Mouse (Mus musculus) cerebellum, adult 8-10 months (tissue): ENCODE results near the gene Tmem236.
"Not testable (repeated sequence)": the region's sequence is repeated elsewhere in the genome, so short reads cannot be mapped to it uniquely, and the experiment has no call there.

Experiments used
- DNase-seq: peaks from one replicate; pipeline ENCODE4 v3.0.0; 2022

Tmem236 gene

DNA sequence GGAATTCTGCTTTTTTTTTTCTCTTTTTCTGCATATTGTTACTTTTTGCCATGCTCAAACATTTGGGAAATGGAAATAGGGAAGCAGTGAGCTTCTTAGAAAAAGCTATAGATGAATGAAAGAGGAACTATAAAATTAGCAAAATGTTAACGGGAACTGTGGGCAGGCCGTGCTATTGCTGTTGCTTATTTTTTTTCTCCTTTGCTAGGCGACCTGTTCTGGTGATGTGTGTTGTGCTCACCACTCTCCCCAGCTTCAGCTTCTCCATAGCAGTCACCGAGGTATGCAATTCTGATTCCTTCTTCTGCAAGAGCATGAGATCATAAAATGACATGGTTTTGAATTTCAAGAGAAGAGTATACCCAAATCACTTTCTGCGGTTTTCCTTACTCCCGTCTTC is 17.7 kb downstream of the Tmem236 start:
- DNase-seq, result no peak

DNA sequence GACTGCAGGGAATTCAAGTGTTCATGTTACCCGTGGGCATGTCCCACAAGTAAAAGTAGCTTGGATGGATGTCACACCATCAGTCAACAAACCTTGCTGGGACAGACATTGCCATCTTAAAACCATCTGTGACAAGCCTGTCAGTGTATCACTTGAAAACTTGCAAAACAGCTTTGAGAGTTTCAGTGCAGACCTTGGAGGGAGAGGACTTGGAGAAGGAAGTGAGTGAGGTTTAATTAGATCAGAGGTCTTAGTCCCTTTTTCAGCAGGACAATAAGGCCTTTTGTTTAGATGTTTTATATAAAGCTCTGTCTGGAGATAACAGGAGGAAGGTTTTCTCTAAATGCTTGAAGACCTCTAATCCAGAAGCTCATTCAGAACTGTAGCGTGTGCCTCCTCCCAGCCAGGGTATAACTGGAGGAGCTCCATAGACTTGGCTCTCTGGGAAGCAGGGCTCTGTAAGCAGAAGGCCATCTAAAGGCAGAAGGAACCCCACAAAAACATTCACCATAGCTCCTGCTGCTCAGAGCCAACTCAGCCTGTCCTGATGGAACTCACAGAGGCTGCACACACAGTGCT is 24.1 kb downstream of the Tmem236 start:
- DNase-seq, result not testable (repeated sequence)

DNA sequence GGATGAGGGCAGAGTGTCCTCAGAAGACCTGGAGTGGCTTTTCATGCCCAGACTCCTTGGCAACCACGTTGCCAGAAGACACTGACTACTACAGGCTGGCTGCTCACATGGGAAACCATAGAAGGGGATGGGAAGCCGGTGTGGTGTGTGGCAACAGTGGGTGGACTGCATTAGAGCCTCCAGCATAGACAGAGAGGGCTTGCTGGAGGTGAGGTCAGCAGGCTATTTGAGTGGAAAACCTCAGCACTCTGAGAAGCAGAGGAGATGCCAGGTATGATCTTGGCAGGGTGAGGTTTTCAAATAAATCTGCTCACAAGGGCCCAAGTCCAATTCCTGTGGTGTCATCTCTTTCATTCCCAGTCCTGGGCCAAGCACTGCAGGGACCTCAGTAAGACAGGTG is 25.3 kb downstream of the Tmem236 start:
- peak; percentile 53 for DNase-seq

DNA sequence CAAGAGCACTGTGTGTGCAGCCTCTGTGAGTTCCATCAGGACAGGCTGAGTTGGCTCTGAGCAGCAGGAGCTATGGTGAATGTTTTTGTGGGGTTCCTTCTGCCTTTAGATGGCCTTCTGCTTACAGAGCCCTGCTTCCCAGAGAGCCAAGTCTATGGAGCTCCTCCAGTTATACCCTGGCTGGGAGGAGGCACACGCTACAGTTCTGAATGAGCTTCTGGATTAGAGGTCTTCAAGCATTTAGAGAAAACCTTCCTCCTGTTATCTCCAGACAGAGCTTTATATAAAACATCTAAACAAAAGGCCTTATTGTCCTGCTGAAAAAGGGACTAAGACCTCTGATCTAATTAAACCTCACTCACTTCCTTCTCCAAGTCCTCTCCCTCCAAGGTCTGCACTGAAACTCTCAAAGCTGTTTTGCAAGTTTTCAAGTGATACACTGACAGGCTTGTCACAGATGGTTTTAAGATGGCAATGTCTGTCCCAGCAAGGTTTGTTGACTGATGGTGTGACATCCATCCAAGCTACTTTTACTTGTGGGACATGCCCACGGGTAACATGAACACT is 26.6 kb downstream of the Tmem236 start:
- DNase-seq, result not testable (repeated sequence)

DNA sequence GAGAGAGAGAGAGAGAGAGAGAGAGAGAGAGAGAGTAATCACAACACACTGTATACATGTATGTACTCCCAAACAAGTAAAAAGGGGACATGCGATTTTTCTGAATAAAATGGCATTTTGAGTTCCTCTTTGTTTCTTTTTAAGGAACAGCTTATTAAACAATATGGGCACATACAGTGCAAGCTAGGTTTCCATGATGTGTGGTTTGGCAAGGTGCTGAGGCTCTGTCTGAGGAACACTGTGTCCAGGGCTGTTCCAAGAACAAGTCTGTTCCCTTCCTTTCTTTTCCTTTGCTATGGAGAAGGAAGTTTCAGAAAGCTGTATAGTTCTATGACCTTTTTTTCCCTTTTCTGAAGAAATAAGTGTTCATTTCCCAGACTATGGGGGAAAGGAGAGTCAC is 30.0 kb downstream of the Tmem236 start:
- no peak for DNase-seq

DNA sequence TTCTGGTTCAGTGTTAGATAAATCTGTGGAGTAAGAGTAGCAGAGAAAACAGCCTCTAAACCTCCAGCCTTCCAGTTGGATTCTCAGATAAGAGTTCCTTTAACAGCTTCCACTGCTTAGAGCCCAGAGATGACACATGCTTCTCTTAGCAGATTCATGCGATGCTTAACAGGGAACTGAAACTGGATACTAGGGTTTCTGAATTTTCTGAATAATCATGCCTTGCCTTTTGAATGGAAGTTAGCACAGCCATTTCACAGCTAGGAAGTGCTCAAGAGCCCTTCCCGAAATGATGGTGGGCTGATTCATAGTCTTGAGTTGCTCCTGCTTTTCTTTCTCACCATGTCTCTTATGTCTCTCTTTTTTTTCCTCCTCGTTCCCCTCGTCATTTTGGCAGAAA is 32.5 kb downstream of the Tmem236 start:
- DNase-seq, result no peak

DNA sequence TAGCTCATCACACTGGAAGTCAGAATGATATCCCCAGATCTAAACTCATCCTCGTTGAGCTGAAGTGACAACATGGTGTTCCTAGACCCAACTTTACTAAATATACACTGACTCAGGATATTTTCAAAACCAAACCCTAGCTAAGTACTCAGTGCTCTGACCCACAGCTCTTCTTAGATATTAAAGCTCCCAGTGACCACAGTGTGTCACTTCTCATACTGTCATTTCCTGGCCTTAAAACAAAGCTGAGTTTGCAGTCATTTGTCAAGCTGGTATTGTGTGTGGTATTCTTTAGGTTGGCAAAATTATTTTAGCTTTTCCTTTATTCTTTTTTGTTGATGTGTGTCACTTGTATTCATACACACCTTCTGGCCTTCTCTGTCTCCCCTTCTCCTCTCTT is 36.4 kb downstream of the Tmem236 start:
- DNase-seq, result no peak

- DNase-seq, result no peak
Measured at GRCm38 (mm10) chr2:14211606-14212005, 37.3 kb downstream of the Tmem236 start.

- no peak for DNase-seq
Measured at GRCm38 (mm10) chr2:14214764-14215163, 40.4 kb downstream of the Tmem236 start.

GRCm38 (mm10) chr2:14216653-14217052 is 42.3 kb downstream of the Tmem236 start:
- no peak for DNase-seq

- DNase-seq, result no peak
Measured at GRCm38 (mm10) chr2:14218126-14218525, 43.8 kb downstream of the Tmem236 start.

GRCm38 (mm10) chr2:14224387-14224786 is 50.1 kb downstream of the Tmem236 start:
- DNase-seq, result no peak

DNA sequence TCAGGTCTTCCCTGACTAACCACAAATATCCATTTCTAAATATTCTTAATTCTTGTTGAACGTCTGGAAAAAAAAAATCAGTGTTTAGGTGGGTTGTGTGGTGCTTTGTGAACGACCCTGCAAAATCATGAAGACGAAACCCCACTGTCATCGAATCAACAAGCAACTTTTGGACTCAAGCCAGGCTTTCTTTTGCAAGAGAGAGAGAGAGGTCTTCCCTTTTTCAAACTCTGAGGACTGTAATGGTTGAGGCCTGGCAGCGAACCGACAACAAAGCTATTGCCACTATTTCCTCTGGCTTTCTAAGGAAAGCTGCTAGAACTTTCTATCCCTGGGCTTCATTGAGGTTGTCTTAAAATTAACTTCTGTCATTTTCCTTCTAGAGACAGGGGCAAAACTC is 54.2 kb downstream of the Tmem236 start:
- no peak for DNase-seq

DNA sequence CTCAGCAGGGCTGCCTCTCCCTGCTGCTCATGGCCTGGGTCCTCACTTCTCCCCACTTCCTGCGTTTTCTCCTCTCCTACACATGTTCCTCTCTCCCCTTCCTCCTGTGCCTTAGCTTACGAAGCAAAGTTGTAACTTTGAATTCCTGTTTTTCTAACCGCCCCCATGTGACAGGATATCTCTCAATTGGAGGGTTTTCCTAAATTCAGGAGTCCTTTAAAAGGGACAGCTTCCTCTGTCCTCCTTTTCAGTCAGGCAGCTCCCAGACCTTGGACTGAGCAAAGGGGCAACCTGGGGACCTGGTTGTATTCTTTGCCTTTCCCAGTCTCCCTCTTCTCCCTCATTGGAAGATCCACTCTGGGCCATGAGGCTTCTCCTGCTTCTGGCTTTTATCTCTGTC is 54.8 kb downstream of the Tmem236 start, which contains the start of gene Mrc1:
Mrc1 (plus strand) TSS at position 244 of the 400 bp plus-strand sequence.
- no peak for DNase-seq

GRCm38 (mm10) chr2:14229979-14230378 is 55.7 kb downstream of the Tmem236 start:
- no peak for DNase-seq

GRCm38 (mm10) chr2:14232897-14233296 is 58.6 kb downstream of the Tmem236 start:
- DNase-seq, result no peak

DNA sequence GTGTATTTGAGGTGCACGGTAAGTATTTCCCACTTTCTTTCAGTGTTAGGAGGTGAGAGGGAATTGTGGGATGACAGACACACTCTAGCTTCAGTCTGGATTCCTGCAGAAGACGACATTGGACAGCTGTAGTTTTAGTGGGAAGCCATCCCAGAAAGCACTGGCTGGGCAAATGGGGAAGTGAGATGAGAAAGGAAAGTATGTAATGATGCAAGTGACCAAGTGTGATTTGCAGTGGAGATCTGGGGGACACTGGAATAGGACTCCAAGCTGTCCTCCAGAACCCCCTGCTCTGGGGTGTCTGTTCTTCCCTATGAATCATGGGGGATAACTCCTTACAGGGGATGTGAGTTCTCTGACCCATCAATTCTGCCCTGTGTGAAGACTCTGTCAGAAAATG is 59.7 kb downstream of the Tmem236 start:
- no peak for DNase-seq

- DNase-seq, result no peak
Measured at GRCm38 (mm10) chr2:14235319-14235718, 61.0 kb downstream of the Tmem236 start.

- DNase-seq, result no peak
Measured at GRCm38 (mm10) chr2:14236920-14237319, 62.6 kb downstream of the Tmem236 start.

DNA sequence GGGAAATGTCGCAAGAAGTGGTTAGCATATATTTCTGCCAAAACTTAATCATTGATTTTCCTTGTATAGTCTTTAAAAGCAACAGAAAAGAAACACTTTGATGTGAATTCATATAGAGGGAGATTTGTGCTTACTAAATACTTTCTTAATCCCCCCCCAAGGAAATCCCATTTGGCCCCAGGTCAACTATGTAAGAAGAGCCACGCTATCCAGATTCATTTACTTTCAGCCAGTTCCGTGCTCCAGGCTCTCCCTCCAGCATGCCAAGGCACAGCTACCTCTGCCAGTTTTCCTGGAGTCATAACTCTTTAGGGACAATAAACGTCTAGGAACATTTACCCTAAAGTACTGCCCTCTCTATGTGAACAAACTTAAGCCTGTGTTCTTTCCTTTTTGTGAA is 63.4 kb downstream of the Tmem236 start:
- no peak for DNase-seq

DNA sequence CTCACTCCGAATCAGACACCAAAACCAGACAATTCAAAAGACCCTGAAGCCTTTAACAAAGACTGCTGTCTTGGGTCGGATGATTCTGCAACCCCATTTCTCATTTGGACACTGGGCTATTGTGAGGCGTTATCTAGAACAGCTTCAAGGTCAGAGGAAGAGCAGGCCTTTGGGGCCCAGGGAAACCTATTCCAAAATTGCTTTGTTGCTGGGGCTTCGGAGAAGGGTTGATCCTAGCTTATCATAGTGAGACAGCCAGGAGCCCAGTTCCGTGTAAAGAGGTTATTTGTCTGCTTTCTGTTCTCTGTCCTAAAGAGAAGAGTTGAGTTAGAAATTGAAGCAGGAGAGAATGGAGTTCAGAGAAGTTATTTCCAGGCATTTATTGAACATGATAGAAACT is 64.8 kb downstream of the Tmem236 start:
- DNase-seq, result no peak

DNA sequence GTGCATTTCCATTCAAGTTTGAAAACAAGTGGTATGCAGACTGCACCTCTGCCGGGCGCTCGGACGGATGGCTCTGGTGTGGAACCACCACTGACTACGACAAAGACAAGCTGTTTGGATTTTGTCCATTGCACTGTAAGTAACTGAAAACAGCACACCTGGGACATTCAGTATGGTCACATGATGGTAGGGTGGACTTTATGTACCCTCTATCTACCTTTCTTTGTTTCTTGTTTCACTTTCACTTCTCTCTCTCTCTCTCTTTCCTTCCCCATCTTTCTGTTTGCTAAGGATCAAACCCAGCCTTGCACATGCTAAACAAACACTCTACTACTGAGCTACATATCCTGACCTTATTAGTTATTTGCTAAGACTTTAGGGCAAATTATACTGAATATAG is 69.8 kb downstream of the Tmem236 start:
- no peak for DNase-seq

DNA sequence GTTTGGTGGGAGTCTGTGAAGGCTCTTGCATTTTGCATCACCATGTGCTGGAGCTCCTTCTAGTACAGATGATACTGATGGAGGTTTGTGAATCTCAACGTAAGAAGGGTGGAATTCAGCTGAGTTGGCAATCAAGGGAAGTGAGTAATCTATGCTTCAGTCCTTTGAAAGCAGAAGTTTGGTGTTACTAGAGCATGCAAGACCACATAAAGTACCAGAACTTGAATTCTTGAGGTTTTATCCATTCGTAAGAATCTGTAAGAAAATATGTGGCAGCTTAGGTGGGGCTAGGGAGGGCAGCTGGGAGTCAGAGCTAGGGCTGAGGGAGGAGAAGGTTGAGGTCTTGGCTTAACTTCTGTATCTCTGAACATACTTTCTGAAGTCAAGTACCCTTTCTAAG is 70.3 kb downstream of the Tmem236 start:
- no peak for DNase-seq

GRCm38 (mm10) chr2:14249839-14250564 is 75.7 kb downstream of the Tmem236 start:
- no peak for DNase-seq

- no peak for DNase-seq
Measured at GRCm38 (mm10) chr2:14251938-14252337, 77.6 kb downstream of the Tmem236 start.
